Mouse (Mus musculus) embryo, embryonic 11.5 days (tissue): ENCODE measurements around the gene Igfn1.

ENCODE experiments used
- DNase-seq: peaks from one replicate; pipeline ENCODE4 v3.0.0-alpha.2; 2012; ENCODE audit warnings: low read depth, low spot score

Igfn1 gene

GRCm38 (mm10) chr1:136007211-136008158, 1.3 kb upstream of the Igfn1 start, which contains the start of gene Tmem9:
TSS of gene Tmem9 (plus strand) at chr1:136008150.
- peak; percentile 65 for DNase-seq

DNA sequence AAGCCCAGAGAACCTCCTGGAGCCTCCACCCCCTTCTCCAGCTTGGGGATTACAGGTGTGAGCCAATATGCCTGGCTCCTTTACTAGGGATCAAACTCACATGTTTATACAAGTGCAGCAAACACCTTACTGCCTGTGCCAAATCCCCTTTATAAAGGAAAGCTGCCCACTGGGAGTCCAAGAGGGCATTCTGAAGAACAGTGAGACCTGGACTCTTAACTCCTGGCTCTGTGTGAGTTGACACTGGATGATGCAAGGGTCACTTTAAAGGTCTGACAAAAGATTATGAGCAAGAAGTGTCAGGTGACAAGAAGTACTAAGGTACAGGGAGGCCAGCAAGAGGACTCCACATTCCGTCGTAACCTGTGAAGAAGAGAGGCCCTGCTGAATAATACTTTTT, 4.7 kb downstream of the Igfn1 start:
- no peak for DNase-seq

DNA sequence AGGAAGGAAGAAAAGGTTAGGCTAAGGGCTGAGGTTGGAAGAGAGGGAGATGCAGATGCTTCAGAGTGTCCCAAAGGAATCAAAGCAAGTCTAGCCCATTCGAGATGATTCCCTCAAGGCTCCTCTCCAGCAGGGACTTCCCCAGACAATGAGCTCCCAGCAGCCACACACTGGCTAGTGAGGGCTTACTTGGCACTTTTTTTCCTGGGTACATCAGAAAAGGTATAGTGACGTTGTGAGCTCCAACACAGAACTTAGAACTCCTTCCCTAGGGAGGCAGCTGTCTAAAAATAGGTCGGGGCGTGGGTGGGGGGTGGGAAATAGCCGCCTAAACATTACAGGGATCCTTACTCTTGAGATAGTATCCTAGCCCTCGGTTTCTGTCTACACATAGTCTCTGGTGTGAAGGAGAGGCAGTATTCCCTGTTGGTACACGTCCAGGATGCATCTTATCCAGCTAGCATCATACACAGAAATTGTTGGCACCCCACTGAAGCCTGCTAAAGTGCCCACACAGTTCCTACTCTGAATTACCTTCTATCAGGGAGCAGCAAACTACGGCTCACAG, 6.3 kb downstream of the Igfn1 start:
- DNase-seq = no peak

DNA sequence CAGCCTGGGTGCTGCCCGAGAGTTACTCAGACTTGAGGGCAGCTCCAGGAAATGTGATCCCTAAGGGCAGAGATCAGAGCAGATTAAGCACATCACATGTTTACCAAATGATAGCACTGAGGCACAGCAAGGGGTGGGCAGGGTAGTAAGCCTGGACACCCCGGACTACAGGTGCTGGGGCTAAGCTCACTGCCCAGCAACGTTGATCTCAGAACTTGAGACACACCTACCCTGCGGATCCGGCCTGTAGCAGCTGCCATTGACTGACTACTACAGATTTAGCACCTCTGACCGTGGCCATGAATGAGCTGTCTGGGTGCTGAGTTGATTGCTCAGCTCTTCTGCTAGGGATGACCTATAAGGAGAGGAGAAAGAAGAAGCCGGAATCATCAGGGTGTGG, 8.6 kb downstream of the Igfn1 start:
- DNase-seq = no peak

DNA sequence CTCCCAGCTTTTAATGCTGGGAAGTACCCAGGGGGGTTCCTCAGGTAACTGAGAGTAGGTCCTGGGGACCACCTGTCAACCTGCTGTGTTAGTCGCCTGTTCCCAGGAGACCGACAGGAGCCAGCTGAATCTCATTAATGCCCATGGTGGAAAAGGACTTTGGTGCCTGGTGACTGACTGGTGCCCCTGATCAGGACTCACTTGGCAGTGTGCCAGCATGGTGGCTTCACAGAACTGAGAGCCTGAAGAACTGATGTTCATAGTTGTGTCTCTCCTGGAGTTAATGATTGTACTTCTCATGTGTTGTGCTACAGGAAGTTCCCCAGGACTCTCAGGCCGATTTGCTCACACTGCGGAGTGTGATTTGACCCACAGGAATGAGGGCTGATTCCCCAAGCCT, 12.7 kb downstream of the Igfn1 start:
- DNase-seq = no peak

GRCm38 (mm10) chr1:135989876-135990275, 16.3 kb downstream of the Igfn1 start:
- DNase-seq = no peak

- DNase-seq = no peak
Measured at GRCm38 (mm10) chr1:135984105-135984504, 22.0 kb downstream of the Igfn1 start.

DNA sequence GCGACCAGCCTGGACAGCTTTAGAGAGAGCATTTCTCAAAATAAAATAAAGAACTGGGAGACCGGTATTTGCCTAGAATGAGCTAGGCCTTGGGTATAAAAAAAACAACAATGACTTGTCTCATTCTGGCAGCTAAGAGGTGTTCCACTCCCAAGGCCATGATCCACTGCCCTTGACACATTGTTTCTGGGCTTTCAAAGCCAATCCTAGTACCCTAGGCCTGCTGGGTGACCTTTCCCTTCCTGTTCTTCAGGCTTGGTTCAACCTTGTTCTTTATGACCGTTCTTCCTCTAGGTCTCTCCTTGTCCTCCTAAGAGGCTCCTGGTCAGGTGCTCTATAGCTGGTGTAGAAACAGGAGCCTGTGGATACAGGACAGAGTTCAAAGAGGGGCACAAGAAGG, 33.6 kb downstream of the Igfn1 start:
- no peak for DNase-seq

DNA sequence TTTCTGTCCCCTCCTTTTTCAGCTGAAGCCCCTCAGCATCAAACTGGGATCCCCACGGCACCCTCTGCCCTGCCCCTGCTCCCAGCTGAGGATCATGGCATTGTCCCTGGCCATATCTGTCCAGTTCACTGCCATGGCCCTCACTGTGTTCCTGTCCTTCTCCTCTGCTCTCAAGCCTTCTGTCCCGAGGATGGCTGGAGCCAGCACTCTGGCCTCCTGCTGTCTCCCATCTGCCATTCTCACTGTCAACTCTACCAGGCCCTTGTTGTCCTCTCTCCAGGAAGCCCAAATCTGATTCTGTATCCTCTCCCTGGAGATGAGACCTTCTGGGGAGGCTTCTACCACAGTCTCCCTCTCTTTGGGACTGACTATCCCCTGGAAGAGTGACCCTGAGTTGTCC, 35.7 kb downstream of the Igfn1 start:
- DNase-seq = no peak

DNA sequence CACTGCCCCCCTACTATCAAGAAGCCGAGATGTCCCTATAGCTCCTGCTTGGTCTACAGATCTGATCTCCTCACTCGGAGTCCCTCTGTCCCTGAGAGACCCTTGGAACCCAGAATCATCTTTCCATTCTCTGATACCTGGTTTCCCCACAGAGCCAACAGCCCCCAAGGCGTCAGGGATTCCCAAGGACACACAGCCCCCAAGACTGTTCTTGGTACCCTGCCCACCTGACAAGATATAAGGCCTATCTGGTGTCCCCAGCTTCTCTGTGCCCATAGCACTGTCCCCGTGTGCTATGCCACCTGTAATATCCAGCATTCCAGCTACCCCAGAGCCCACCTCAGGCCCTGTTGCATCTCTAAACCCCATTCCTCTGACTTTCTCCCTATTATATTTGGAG, 38.4 kb downstream of the Igfn1 start:
- DNase-seq = no peak

DNA sequence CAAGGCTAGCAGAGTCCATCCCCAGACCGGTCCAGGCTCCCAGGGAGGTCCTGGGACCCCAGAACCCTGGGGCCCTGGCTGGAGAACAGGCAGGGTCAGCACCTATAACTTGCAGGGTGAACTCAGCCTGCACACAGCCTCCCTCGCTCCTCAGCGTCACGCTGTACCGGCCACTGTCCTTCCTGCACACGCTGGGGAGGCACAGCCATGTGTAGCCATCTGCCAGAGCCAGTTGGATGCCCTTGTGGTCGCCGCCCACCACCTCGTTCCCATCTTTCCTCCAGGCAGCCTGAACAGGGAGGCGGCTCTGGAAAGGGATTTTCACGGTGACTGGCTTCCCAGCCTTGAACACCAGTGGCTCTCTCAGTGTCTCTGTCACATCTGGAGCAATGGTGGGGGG, 41.6 kb downstream of the Igfn1 start:
- no peak for DNase-seq

DNA sequence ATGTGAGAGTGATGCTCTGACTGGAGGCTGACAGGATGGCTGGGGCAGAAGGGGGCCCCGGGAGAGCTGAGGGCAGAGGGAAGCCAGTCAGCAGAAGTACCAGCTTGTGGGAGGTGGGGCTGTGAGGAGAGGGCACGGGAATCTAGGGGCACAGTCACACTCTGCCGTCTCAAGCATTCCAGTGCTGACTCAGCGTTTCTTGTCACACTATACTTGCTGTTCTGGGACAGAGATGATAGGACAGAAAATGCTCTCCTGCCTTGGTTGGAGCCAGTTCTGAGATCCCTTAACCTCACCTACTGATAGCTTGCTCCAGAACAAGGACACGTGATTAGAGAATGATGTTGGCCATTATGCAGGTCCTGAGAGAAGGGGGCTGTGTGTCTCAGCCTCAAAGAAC, 43.0 kb downstream of the Igfn1 start:
- no peak for DNase-seq

DNA sequence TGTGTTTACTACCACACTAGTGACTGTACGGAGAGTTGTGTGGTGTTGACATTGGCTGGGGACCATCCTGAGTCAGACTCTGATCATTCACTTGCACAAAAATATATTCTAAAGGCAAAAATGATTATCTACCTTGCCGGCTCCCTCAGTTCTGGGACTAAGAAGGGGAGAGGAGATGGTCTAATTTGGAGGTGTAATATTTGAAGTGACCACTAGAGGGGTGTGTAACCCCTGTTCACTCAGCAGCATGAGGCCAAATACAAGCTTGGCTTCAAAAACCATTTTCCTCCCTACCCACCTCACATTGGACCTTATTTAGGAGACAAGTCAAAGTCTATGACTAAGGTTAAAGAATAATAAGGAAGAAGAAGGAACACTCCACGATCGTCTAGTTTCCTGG, 47.7 kb downstream of the Igfn1 start:
- DNase-seq = peak; percentile 43

DNA sequence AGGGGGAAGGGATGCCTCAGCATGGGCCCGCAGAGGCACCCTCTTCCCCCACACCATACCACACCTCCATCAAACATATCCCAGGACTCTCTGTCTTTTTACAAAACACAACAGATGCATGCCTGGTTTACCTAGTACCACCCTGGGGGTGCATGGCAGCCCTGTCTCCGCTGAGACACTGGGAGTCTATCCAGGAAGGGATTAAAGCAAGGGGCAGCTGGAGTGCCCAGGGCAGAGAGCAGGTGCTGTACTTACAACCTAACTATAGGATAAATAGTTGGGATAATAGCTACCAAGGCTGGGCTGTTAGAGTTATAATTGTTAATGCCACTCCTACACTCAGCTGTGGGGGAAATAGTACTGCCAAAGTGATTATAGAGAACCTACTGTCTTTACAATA, 57.3 kb downstream of the Igfn1 start:
- DNase-seq = no peak

- no peak for DNase-seq
Measured at GRCm38 (mm10) chr1:135946247-135946646, 59.9 kb downstream of the Igfn1 start.

GRCm38 (mm10) chr1:135945711-135946110, 60.4 kb downstream of the Igfn1 start:
- peak; percentile 32 for DNase-seq

- DNase-seq = peak; percentile 72
Measured at GRCm38 (mm10) chr1:135944526-135945259, 61.4 kb downstream of the Igfn1 start.

- DNase-seq = no peak
Measured at GRCm38 (mm10) chr1:135943713-135944112, 62.4 kb downstream of the Igfn1 start.

- DNase-seq = no peak
Measured at GRCm38 (mm10) chr1:135942116-135942515, 64.0 kb downstream of the Igfn1 start.

DNA sequence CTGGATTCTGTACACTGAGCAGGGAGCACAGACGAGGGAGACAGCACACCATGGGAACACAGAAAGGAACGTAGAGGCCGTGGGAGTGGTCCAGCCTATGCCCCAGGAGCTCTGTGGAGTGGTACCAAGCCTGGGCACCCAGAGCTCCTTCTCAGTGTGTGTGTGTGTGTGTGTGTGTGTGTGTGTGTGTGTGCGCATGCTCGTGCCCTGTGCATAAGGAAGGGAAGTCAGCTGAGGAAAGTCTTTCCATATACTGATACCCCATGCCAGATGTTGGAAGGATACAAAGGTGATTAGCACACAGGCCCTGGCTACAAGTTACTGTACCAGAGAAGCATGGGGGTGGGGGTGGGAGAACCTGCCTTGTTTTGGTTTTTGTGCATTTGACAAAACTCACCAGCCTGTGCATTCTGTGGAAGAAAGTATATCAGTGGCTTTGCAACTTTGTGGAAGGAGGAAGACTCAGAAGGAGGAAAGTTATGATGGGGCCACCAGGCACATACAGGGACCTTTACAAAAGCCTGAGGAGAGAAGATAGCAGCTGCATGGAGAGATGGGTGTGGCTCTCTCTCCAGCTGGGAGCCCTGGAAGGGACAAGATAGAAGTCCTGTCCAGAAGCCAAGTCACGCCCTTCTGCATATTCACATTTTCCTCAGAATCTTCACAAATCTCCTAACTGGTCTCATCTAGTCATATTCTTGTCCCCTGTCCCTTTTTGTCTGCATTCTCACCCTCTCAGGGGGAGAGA, 64.7 kb downstream of the Igfn1 start:
- no peak for DNase-seq

DNA sequence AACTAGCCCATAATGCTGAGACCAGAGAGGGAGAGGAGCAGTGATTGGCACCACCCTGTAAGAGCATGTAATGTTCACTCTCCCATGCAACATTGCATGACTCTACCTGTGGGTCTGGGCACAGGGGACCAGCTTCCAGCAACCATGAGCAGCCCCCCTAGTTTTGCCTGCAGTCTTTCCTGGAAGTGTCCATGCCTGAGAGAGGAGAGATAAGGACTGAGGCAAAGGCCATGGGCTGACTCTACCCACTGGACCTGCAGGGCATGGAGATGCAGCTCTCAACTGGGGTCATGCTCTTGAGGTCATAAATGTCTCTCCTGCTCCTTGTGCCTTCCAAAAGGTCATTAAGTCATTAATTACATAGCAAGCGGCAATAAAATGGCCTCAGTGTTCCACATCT, 70.1 kb downstream of the Igfn1 start:
- DNase-seq = no peak
